ENCODE assay signal across 13 mouse cellular contexts in genomic region chr4:126204016-126204415, GRCm38 (mm10). TPM values are rescaled to one million over a fixed set of nuclear protein-coding genes. Genes with fewer than 3 reads are reported as not detected.
A peak's percentile ranks its signal among the peaks of the same experiment; 100 is the strongest.
DNase-seq lines count a peak whose midpoint lies in the region; ATAC-seq and TF ChIP-seq lines count a peak whose summit lies in the region.
"Had no signal": no experiment of that assay in that cellular context is flagged by ENCODE, and none has a peak within 500 bp of the region (broad histone marks: within the 10 kb centered on the region; RNA-seq: fewer than 3 reads in every experiment).

No protein-coding gene starts in this region.

- no peaks in the 10 kb centered on the region for H3K9me3 ChIP-seq in forebrain, embryonic 10.5 days
- H3K9me3 ChIP-seq in forebrain, embryonic 14.5 days (replicated peaks; ENCODE audit: control insufficient read depth, low read length) = no peaks in the 10 kb centered on the region
- H3K9me3 ChIP-seq in kidney, postnatal 0 days (replicated peaks; ENCODE audit: low read length) = no peaks in the 10 kb centered on the region
- no peaks in the 10 kb centered on the region for H3K9me3 ChIP-seq in limb, embryonic 13.5 days
- H3K9me3 ChIP-seq: intestine, embryonic 15.5 days had no signal

- H3K4me2 ChIP-seq in forebrain, embryonic 14.5 days (ENCODE audit: low read length) = no peak overlapping the region
- H3K4me2 ChIP-seq in kidney, postnatal 0 days (ENCODE audit: low read length) = no peak overlapping the region
- H3K4me2 ChIP-seq in limb, embryonic 13.5 days (replicated peaks) = peak overlapping the region; percentile 65

- no peak overlapping the region for H3K9ac ChIP-seq in forebrain, embryonic 14.5 days (ENCODE audit: low read length)
- H3K9ac ChIP-seq in kidney, postnatal 0 days (ENCODE audit: low read depth, low read length) = no peak overlapping the region
- no peak overlapping the region; the same call in 1 of the 2 replicates for H3K9ac ChIP-seq in limb, embryonic 13.5 days
- H3K9ac ChIP-seq: forebrain, postnatal 0 days; intestine, embryonic 15.5 days had no signal

- H3K27ac ChIP-seq in forebrain, embryonic 10.5 days = peak overlapping the region; percentile 97; the same call in 1 of the 2 replicates
- H3K27ac ChIP-seq in forebrain, embryonic 14.5 days (ENCODE audit: low read depth, low read length) = no peak overlapping the region
- peak overlapping the region; percentile 97; the same call in 1 of the 2 replicates for H3K27ac ChIP-seq in kidney, postnatal 0 days
- H3K27ac ChIP-seq in limb, embryonic 13.5 days = peak overlapping the region; percentile 81

- peaks cover 19% of the 10 kb centered on the region for H3K36me3 ChIP-seq in forebrain, embryonic 10.5 days (replicated peaks)
- H3K36me3 ChIP-seq in forebrain, embryonic 14.5 days (ENCODE audit: control insufficient read depth, insufficient read depth, low read length) = 0 out of 2 replicates have a peak, but pooled peaks cover 3% of the 10 kb centered on the region
- no peaks in the 10 kb centered on the region for H3K36me3 ChIP-seq in kidney, postnatal 0 days (ENCODE audit: insufficient read depth, low read length)
- H3K36me3 ChIP-seq in limb, embryonic 13.5 days = no peaks in the 10 kb centered on the region
- H3K36me3 ChIP-seq: intestine, embryonic 15.5 days had no signal

- no peak overlapping the region for H3K4me3 ChIP-seq in forebrain, embryonic 10.5 days
- H3K4me3 ChIP-seq in forebrain, embryonic 14.5 days (ENCODE audit: low read depth, low read length) = no peak overlapping the region
- H3K4me3 ChIP-seq in kidney, postnatal 0 days (replicated peaks; ENCODE audit: low read depth, low read length) = no peak overlapping the region
- no peak overlapping the region for H3K4me3 ChIP-seq in limb, embryonic 13.5 days
- H3K4me3 ChIP-seq: intestine, embryonic 15.5 days had no signal

- peaks cover 36% of the 10 kb centered on the region for H3K4me1 ChIP-seq in forebrain, embryonic 10.5 days
- H3K4me1 ChIP-seq in forebrain, embryonic 14.5 days (ENCODE audit: control insufficient read depth, insufficient read depth, low read length) = peaks cover 17% of the 10 kb centered on the region
- peaks cover 17% of the 10 kb centered on the region for H3K4me1 ChIP-seq in kidney, postnatal 0 days (replicated peaks; ENCODE audit: insufficient read depth, low read length)
- H3K4me1 ChIP-seq in limb, embryonic 13.5 days = peaks cover 39% of the 10 kb centered on the region

- no peaks in the 10 kb centered on the region for H3K27me3 ChIP-seq in forebrain, embryonic 10.5 days (ENCODE audit: poor library complexity, severe bottlenecking)
- no peaks in the 10 kb centered on the region for H3K27me3 ChIP-seq in forebrain, embryonic 14.5 days (replicated peaks; ENCODE audit: control insufficient read depth, insufficient read depth, low read length)
- H3K27me3 ChIP-seq in kidney, postnatal 0 days (ENCODE audit: insufficient read depth, low read length) = no peaks in the 10 kb centered on the region
- H3K27me3 ChIP-seq in limb, embryonic 13.5 days = no peaks in the 10 kb centered on the region
- H3K27me3 ChIP-seq: intestine, embryonic 15.5 days had no signal

- TF ChIP-seq CTCF in kidney, postnatal 0 days (IDR thresholded peaks at IDR 0.05; ENCODE audit: low read depth) = no peak

- 88% methylated on average over 8 of the region's 8 CpGs for WGBS in forebrain, embryonic 10.5 days
- 83% methylated on average over 8 of the region's 8 CpGs for WGBS in forebrain, embryonic 14.5 days
- 70% methylated on average over 8 of the region's 8 CpGs for WGBS in kidney, postnatal 0 days
- whole genome bisulfite sequencing in limb, embryonic 13.5 days = 54% methylated on average over 8 of the region's 8 CpGs

- no peak for DNase-seq in forebrain, embryonic 10.5 days (ENCODE audit: extremely low spot score, low spot score)
- no peak for DNase-seq in forebrain, embryonic 14.5 days (ENCODE audit: low spot score)
- peak; percentile 53 for DNase-seq in kidney, postnatal 0 days (ENCODE audit: low spot score)
- DNase-seq in kidney, postnatal 4 days = no peak
- peak; percentile 81 for DNase-seq in ES-CJ7 (ENCODE audit: low read depth, low spot score)
- DNase-seq in layer of hippocampus, postnatal 10 days (ENCODE audit: low spot score in 2 of 2) = no peak
- DNase-seq in layer of hippocampus, postnatal 36 days = no peak
- DNase-seq: adrenal gland, adult 2 months; cerebellum, postnatal 36 days; forebrain, postnatal 0 days; retina, postnatal 1 day had no signal

- ATAC-seq in forebrain, embryonic 14.5 days = no peak
- ATAC-seq in kidney, postnatal 0 days (replicated peaks; ENCODE audit: low FRiP score, low read depth) = no peak
- no peak for ATAC-seq in limb, embryonic 13.5 days (ENCODE audit: low FRiP score, low read depth)
- ATAC-seq: forebrain, postnatal 0 days; intestine, embryonic 15.5 days had no signal

RNA-seq across cellular contexts. Expression of gene Thrap3, which starts 1.5 kb away (rescaled TPM):
- polyA plus RNA-seq in forebrain, embryonic 10.5 days (2016; fragmentation: Nextera tagmentation; extraction: Ambion mirVana) = 251 and 256 TPM in 2 replicates
- polyA plus RNA-seq in forebrain, embryonic 14.5 days (2014; fragmentation: Nextera tagmentation; extraction: Ambion mirVana) = 128 and 152 TPM in 2 replicates
- polyA plus RNA-seq in kidney, postnatal 0 days (2015; fragmentation: Nextera tagmentation; extraction: Ambion mirVana) = 136 and 156 TPM in 2 replicates
- polyA plus RNA-seq in limb, embryonic 13.5 days (2015; fragmentation: Nextera tagmentation; extraction: Ambion mirVana) = 251 and 256 TPM in 2 replicates
- 100 to 1,000 TPM; 141 to 144 TPM for total RNA-seq in layer of hippocampus, postnatal 10 days (2021)
- total RNA-seq in layer of hippocampus, postnatal 36 days (2021) = 100 to 1,000 TPM; 148 to 151 TPM

RNA-seq across cellular contexts. Expression of gene Sh3d21, which starts 40.7 kb away (rescaled TPM):
- 1.5 and 1.6 TPM in 2 replicates for polyA plus RNA-seq in forebrain, embryonic 10.5 days (2016; fragmentation: Nextera tagmentation; extraction: Ambion mirVana)
- polyA plus RNA-seq in forebrain, embryonic 14.5 days (2014; fragmentation: Nextera tagmentation; extraction: Ambion mirVana) = 1.1 TPM in 2 replicates
- 9.2 and 9.7 TPM in 2 replicates for polyA plus RNA-seq in kidney, postnatal 0 days (2015; fragmentation: Nextera tagmentation; extraction: Ambion mirVana)
- 9.3 and 10.5 TPM in 2 replicates for polyA plus RNA-seq in limb, embryonic 13.5 days (2015; fragmentation: Nextera tagmentation; extraction: Ambion mirVana)
- total RNA-seq in layer of hippocampus, postnatal 10 days (2021) = 1 to 10 TPM; 1.0 to 1.1 TPM
- total RNA-seq in layer of hippocampus, postnatal 36 days (2021) = under 1 TPM; 0.80 to 0.86 TPM

RNA-seq across cellular contexts. Expression of gene Map7d1, which starts 52.1 kb away (rescaled TPM):
- polyA plus RNA-seq in forebrain, embryonic 10.5 days (2016; fragmentation: Nextera tagmentation; extraction: Ambion mirVana) = 45.6 and 47.1 TPM in 2 replicates
- polyA plus RNA-seq in forebrain, embryonic 14.5 days (2014; fragmentation: Nextera tagmentation; extraction: Ambion mirVana) = 54.8 and 67.8 TPM in 2 replicates
- polyA plus RNA-seq in kidney, postnatal 0 days (2015; fragmentation: Nextera tagmentation; extraction: Ambion mirVana) = 22.4 and 27.3 TPM in 2 replicates
- 46.5 and 49.9 TPM in 2 replicates for polyA plus RNA-seq in limb, embryonic 13.5 days (2015; fragmentation: Nextera tagmentation; extraction: Ambion mirVana)
- total RNA-seq in layer of hippocampus, postnatal 10 days (2021) = 100 to 1,000 TPM; 204 to 206 TPM
- 100 to 1,000 TPM; 245 to 249 TPM for total RNA-seq in layer of hippocampus, postnatal 36 days (2021)

RNA-seq across cellular contexts. Expression of gene Eva1b, which starts 56.5 kb away (rescaled TPM):
- polyA plus RNA-seq in forebrain, embryonic 10.5 days (2016; fragmentation: Nextera tagmentation; extraction: Ambion mirVana) = 19.1 and 20.7 TPM in 2 replicates
- polyA plus RNA-seq in forebrain, embryonic 14.5 days (2014; fragmentation: Nextera tagmentation; extraction: Ambion mirVana) = 13.4 and 14.2 TPM in 2 replicates
- 130 and 149 TPM in 2 replicates for polyA plus RNA-seq in kidney, postnatal 0 days (2015; fragmentation: Nextera tagmentation; extraction: Ambion mirVana)
- 74.5 and 77.5 TPM in 2 replicates for polyA plus RNA-seq in limb, embryonic 13.5 days (2015; fragmentation: Nextera tagmentation; extraction: Ambion mirVana)
- 10 to 100 TPM in 1 of 2 experiments, 1 to 10 TPM in 1; 6.7 to 10.4 TPM for total RNA-seq in layer of hippocampus, postnatal 10 days (2021)
- total RNA-seq in layer of hippocampus, postnatal 36 days (2021) = 1 to 10 TPM; 1.6 to 2.1 TPM

RNA-seq across cellular contexts. Expression of gene Trappc3, which starts 58.1 kb away (rescaled TPM):
- polyA plus RNA-seq in forebrain, embryonic 10.5 days (2016; fragmentation: Nextera tagmentation; extraction: Ambion mirVana) = 84.8 and 86.8 TPM in 2 replicates
- polyA plus RNA-seq in forebrain, embryonic 14.5 days (2014; fragmentation: Nextera tagmentation; extraction: Ambion mirVana) = 36.9 and 39.3 TPM in 2 replicates
- 115 and 121 TPM in 2 replicates for polyA plus RNA-seq in kidney, postnatal 0 days (2015; fragmentation: Nextera tagmentation; extraction: Ambion mirVana)
- 124 and 126 TPM in 2 replicates for polyA plus RNA-seq in limb, embryonic 13.5 days (2015; fragmentation: Nextera tagmentation; extraction: Ambion mirVana)
- 10 to 100 TPM; 94.9 to 95.2 TPM for total RNA-seq in layer of hippocampus, postnatal 10 days (2021)
- 10 to 100 TPM; 77.9 to 83.3 TPM for total RNA-seq in layer of hippocampus, postnatal 36 days (2021)

Comparison
In these comparisons a context has a peak if more than half of its experiments do, and no peak if none do; other contexts are left out.
1. DNase-seq: peak in kidney, postnatal 0 days (single experiment) and ES-CJ7 (single experiment); none in forebrain, embryonic 10.5 days (single experiment), forebrain, embryonic 14.5 days (single experiment), kidney, postnatal 4 days (0 of 2), layer of hippocampus, postnatal 10 days (0 of 2) and layer of hippocampus, postnatal 36 days (0 of 2).